Mouse (Mus musculus): ENCODE measurements around the gene Tmc8.
"Not testable (repeated sequence)": the region's sequence is repeated elsewhere in the genome, so short reads cannot be mapped to it uniquely, and the experiment has no call there.

Tmc8 gene

DNA sequence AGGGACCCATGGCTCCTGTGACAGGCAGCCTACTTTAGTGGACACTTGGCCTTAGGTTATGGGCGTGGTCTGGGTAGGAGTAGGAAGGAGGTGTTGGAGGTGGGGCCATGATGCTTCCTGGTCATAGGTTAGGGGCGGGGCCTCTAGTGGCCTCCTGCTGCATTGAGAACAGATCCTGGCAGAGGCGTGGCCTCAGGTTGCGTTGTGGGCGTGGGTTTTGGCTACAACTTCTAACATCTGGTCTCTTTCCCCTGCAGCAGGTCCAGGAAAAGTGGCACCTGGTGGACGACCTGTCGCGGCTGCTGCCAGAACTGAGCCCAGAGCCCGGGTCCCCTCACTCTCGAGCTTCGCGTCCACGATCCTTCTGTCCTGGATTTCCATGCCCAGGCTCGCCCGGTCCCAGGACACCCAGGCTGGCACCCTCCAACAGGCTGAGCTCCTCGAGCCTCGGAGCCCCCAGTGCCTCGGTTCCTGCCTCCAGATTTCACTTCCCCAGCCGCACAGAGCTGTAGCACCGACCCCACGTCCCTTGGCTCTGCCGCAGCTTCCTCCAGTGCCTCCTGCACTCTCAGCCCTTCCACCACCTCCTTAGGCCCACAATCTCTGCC, 10.5 kb downstream of the Tmc8 start:
- in situ Hi-C loops (cut with MboI, MseI) = loop anchor here (25.0 kb wide), 1 partner anchor 1380 kb away; the partner anchor contains the start of gene Rnf157

GRCm38 (mm10) chr11:117794035-117794551, 12.2 kb downstream of the Tmc8 start:
- in situ Hi-C loops (cut with MboI, MseI) = loop anchor here (25.0 kb wide), 1 partner anchor 1382 kb away; the partner anchor contains the start of gene Rnf157

DNA sequence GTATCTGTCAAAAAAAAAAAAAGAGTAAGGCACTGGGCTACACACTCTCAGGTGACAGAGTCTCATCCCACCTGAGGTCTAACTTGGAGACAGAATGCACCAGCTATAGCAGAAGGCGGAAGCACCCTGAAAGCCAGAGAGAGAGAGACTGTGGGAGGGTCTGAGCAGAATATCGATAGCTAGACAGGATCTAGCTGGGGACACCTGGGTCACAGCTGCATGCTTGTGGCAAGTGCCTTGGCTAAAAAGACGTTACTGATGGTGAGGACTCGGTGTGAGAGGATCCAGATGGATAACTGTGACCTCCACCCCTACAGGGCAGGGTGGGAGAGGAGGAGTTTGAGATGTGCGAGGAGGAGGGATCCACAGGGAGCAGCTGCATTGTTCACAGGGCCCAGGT, 15.1 kb downstream of the Tmc8 start:
- in situ Hi-C loops (cut with MboI, MseI) = loop anchor here (25.0 kb wide), 1 partner anchor 1385 kb away; the partner anchor contains the start of gene Rnf157

GRCm38 (mm10) chr11:117797511-117798159, 15.8 kb downstream of the Tmc8 start, which contains the start of gene 6030468B19Rik:
6030468B19Rik (plus strand) TSS chr11:117797660.
- in situ Hi-C loops (cut with MboI, MseI) = loop anchor here (25.0 kb wide), 1 partner anchor 1385 kb away; the partner anchor contains the start of gene Rnf157

DNA sequence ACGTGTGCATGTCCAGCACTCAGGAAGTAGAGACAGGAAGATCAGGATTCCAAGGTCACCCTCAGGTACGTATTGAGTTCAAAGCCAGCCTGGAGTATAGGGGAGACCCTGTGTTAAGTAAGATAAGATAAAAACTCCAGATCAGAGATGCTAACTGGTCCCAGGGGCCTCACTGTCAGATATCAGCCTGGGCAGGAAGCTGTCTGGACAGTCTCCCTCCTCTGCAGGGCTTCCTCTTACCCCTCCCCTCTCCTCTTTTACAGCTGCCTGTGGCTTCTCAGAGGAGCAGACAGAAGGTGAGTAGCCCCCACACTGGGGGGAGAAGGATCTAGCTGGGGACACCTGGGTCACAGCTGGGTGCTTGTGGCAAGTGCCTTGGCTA, 16.3 kb downstream of the Tmc8 start:
- in situ Hi-C loops (cut with MboI, MseI) = loop anchor here (25.0 kb wide), 1 partner anchor 1386 kb away; the partner anchor contains the start of gene Rnf157

DNA sequence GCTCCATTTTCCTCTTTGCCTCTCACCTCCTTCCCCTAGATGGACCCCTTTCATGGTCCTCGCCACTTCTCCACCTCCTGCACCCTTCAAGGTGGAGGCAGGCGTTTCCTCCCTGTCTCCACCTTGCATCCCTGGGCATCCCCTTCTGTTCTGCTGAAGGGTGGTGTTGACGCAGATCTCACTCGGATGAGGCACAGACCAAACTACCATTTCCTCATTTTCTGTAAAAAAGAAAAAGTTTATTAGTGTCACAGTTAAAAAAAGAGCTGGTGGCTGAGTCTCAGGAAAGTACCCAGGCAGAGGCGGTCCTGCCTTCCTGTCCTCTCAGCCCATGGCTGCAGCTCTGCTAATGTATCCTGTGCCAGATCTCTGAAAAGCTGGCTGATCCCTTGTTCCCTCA, 17.3 kb downstream of the Tmc8 start:
- in situ Hi-C loops (cut with MboI, MseI) = loop anchor here (25.0 kb wide), 1 partner anchor 1387 kb away; the partner anchor contains the start of gene Rnf157

DNA sequence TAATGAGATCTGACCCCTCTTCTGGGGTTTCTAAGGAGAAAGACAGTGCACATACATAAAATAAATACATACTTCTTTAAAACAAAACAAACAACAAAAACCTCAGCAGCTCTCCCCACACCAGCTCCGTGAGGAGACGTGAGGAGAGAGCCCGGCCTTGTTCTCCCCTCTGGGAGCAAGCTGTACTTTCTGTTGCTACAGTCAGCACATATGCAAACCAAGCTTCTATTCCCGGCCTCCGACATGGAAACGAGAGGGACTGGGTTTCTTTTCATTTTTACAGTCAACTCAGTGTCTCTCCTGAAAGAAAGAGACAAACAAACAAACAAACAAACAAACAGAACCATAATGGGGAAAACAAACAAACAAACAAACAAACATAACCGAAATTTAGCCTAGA, 18.2 kb downstream of the Tmc8 start:
- in situ Hi-C loops (cut with MboI, MseI) = no loop called here

DNA sequence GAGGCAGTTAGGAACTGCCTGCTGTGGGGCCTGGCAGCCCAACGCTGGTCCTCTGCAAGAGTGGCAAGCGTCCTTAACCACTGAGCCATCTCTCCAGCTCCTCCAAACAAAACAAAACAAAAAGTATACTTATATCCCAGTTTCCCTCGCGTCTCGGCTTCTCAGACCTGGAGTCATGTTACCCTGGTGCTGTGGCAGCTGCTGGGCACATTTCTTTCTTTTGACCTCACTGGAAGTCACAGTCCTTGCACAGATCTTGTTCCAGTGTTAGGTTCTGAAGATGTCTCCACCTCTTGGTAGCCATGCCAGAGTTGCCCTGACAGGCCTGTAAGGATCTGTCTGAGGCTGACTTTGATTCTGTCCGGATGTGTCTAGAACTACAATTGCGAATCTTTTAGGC, 19.8 kb downstream of the Tmc8 start:
- in situ Hi-C loops (cut with MboI, MseI) = no loop called here

DNA sequence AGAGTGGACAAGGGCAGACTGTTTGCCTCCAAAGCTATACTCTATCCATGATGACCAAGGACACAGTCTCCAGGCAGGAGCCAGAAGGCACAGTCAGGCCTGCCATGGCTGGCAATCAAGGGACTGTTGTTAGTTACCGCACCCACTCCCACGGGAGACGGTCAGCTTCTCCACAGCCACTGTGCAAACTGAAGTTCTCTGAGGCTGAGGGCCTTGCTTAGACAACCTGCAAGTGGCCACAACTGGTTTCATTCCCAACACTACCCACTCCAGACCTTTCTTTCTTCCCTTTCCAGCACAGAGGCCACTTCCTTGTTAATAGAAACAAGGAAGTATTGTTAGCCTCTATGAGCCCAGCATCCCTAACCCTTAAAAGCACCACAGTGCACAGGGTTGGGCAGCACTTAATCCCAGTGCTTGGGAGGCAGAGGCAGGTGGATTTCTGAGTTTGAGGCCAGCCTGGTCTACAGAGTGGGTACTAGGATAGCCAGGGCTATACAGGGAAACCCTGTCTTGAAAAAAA, 21.4 kb downstream of the Tmc8 start:
- in situ Hi-C loops (cut with MboI, MseI) = no loop called here

DNA sequence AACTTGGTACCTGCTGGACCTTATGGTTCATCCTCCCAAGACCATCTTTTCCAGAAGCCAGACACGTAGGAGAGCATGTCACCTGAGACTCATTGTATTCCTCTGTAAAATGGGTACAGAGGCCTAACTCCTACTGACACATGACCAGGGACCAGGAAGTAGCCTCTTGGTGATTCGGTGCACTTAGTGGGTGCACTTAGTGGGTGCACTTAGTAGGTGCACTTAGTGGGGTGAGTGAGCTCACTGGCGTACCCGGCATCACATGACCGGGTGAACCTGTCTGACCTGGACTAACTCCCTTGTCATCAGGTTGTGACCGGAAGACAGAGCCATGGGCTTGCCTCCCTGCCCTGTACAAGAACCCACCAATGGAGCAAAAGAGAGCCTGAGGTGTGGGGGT, 24.9 kb downstream of the Tmc8 start:
- in situ Hi-C loops (cut with MboI, MseI) = no loop called here

- in situ Hi-C loops (cut with MboI, MseI) = loop anchor here (5.0 kb wide), 1 partner anchor 422 kb away; no protein-coding TSS in a partner anchor
These were observed 27.8 kb downstream of the Tmc8 start, which contains the start of the genes Gm20708 and Syngr2 for GRCm38 (mm10) chr11:117809407-117810311. Gm20708 (plus strand) TSS chr11:117809668. Syngr2 (plus strand) TSS chr11:117809668.

- in situ Hi-C loops (cut with MboI, MseI) = loop anchor here (5.0 kb wide), 1 partner anchor 423 kb away; no protein-coding TSS in a partner anchor
These were observed 28.6 kb downstream of the Tmc8 start for GRCm38 (mm10) chr11:117810401-117811046.

DNA sequence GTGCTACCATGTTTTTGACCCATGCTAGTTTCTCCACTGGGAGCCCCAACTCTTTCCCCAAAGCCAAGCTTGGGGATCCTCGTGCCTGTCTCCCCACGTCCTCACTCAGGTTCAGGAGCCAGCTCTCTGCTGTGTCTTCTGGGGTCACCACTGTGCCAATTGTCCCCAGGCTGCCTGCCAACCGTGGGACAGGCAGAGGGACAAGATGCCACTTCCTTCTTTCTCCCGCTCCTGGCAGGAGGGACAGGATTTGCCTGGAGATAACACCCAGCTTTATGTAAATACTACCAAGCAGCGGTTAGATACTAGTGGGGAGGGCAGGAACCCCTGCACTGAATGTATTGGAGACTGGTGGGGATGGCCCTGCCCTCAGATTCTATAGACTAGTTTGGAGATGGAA, 32.0 kb downstream of the Tmc8 start:
- in situ Hi-C loops (cut with MboI, MseI) = loop anchor here (5.0 kb wide), 1 partner anchor 427 kb away; no protein-coding TSS in a partner anchor

DNA sequence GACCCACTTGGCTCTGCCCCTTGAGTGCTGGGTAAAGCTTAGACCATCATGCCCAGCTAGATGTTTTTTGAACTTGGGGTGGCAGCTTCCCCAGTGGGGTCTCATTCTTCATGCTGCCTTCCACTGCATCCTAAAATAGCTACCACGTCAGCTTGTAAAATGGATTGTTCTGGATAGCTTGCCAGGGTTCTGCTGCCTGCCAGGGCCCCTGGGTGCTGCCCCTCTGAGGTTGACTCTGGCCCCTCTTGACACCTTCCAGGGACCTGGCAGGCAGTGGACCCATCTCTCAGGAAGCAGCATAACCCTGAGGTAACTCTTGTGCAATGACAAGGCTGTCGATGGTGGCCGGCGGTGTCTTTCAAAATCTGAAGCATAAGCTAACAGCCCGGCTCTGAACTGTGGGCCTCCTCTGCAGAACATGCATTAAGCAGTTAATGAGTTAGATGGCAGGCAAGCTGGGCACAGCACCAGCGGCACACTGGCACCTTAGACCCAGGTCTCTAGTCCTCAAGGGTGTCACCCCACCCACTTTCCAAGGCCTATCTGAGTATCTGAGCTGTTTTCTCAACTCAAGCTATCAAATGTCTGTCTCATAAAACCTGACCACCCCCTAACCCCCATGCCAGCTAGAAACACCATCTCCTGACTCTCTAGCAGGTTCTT, 33.0 kb downstream of the Tmc8 start:
- in situ Hi-C loops (cut with MboI, MseI) = loop anchor here (5.0 kb wide), 1 partner anchor 428 kb away; no protein-coding TSS in a partner anchor

GRCm38 (mm10) chr11:117815850-117816249, 34.0 kb downstream of the Tmc8 start:
- in situ Hi-C loops (cut with MboI, MseI) = not testable (repeated sequence)

DNA sequence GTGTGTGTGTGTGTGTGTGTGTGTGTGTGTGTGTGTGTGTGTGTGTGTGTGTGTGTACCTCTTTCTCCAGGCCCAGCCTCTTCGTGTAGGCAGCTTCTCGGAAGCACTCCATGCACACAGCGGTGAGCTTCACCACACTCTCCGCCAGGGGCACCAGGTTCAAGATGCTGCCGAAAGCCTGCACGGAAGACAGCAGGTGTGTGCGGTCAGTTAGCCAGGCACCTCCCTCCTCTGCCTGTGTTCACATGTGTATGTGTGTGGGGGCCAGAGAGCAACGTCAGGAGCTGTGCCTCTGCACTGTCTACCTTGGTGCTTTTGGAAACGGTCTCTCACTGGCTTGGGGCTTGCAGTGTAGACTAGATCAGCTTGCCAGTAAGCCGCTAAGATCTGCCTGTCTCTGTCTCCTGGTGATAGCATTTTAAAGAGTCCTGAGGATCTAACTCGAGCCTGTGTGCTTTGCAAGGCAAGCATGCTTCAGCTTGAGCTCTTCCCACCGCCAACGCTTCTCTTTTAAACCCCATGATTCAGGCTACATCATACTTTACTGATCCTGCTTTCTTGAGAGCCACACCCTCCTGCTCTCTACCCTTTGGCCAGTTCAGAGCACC, 34.6 kb downstream of the Tmc8 start:
- in situ Hi-C loops (cut with MboI, MseI) = no loop called here

DNA sequence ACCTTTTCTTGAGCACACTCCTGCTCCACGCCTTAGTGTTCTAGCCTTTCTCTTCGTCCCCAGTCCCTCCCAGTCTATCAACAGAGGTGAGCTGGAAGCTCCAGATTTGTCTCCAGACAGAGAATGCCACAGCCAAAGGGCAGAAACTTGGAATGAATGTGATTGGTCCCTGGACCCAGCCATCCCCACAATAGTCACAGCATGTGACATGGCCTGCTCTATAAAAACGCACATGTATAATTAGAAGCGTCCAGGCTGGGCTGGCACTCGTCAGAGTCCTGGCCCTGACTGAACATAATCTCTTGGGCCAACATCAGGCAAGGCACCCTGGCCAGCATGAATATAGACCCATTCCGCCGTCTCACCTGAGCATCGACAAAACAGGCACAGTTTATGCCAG, 37.2 kb downstream of the Tmc8 start:
- in situ Hi-C loops (cut with MboI, MseI) = no loop called here

GRCm38 (mm10) chr11:117820173-117820572, 38.3 kb downstream of the Tmc8 start:
- in situ Hi-C loops (cut with MboI, MseI) = loop anchor here (5.0 kb wide), 1 partner anchor 98 kb away; no protein-coding TSS in a partner anchor

- in situ Hi-C loops (cut with MboI, MseI) = loop anchor here (5.0 kb wide), 1 partner anchor 100 kb away; no protein-coding TSS in a partner anchor
These were observed 40.0 kb downstream of the Tmc8 start for GRCm38 (mm10) chr11:117821868-117822267.

Measured in regulatory T cell (primary cell).